Mouse (Mus musculus) adrenal gland, adult 2 months (tissue): ENCODE measurements around the gene Leng9. TPM values are rescaled to one million over a fixed set of nuclear protein-coding genes. Genes with fewer than 3 reads are reported as not detected.

Source experiments
- DNase-seq: peaks from one replicate; pipeline ENCODE4 v3.0.0; 2021
- polyA plus RNA-seq: library from polyadenylated mRNA; depleted of rRNA; stranded (reverse); fragments of >200 nt; gene quantifications from 2 replicates; pipeline ENCODE4 v1.2.3, GENCODE M21; 2012; rRNA removed
- total RNA-seq, 2 experiments: library from RNA; stranded (reverse); gene quantifications; 2 replicates each; pipeline ENCODE4 v1.2.3; 2021

Gene Leng9
- total and polyA plus RNA-seq, 3 experiments: 8.7 to 13.4 (median 9.6) TPM

DNA sequence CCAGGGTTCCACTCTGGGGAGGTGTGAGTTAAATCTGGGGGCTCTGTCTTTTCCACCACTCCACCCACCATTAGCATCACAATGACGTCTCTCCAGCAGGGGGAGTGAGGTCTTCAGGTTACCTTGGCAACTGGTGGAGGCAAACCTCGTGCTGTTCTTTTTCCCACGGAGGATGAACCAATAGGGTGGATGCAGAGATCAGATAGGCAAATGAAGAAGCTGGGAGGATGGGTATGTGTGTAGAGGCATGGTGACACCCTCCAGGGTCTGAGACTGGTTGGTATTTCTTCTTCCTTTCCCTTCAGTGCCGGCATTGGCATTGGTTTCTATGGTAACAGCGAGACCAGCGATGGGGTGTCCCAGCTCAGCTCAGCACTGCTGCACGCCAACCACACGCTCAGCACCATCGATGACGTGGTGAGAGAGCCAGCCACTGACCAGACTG, 25.8 kb downstream of the Leng9 start:
- DNase-seq: peak; percentile 41

DNA sequence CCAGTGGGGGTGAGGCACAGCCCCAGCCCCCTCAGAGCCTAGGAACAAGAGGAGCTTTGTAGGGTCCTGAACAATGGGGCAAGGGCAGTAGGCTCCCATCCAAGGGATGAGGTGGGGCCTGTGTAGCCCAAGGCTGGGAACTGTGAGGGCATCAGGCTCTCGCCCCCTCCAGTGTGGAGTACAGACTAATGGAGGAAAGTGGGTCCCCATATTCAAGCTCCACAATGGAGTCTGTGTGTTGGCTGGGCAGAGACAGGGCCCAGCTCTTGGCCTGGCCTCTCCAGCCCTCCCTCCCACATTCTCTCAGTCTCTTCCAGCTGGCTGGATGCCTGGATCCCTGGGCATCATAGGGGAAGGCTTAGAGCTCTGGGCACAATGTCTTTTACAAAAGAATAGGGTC, 26.4 kb downstream of the Leng9 start:
- DNase-seq: no peak

DNA sequence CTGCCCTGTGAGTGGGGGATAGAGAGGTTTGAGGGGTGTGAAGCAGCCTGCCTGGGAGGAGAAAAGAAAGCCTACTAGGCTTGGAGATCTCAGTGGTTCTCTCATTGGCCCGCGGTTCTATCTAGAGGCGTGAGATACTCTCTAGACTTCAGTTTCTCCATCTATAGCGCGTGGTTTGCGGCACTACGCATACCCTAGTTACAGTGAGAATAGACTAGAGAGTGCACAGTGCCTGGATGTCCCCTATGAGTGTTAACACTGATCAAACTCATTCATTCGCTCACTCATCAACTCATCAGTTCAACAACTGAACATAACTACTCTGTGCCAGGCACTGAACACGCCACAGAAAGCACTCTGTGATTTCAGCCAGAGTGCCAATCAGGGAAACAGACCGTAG, 27.4 kb downstream of the Leng9 start:
- DNase-seq: no peak

DNA sequence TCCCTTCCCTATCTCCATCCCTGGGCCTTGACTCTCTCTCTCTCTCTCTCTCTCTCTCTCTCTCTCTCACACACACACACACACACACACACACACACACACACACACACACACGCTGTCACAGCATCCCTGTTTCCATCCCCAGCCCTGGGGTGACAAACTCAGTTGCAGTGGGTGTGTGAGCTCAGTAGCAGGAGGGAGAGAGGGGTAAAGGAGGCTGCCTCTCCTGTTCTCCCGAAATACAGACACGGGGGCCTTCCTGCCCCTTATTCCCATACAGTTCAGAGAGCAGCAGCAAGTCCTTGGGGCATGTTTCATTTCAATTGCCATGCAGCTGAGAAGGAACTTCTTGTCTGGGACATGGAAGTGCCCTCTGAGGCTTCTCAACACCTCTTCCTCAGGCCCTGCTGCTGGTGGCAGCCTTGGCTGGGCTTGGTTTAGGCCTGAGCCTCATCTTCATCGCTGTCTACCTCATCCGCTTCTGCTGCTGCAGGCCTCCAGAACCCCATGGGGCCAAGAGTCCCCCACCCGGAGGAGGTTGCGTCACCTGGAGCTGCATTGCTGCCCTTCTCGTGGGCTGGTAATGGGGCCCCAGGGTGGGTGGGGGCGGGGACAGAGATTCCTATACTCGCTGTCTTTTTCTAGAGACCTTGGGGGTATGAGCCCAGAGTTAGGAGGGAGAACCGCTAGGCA, 28.0 kb downstream of the Leng9 start:
- no peak for DNase-seq

DNA sequence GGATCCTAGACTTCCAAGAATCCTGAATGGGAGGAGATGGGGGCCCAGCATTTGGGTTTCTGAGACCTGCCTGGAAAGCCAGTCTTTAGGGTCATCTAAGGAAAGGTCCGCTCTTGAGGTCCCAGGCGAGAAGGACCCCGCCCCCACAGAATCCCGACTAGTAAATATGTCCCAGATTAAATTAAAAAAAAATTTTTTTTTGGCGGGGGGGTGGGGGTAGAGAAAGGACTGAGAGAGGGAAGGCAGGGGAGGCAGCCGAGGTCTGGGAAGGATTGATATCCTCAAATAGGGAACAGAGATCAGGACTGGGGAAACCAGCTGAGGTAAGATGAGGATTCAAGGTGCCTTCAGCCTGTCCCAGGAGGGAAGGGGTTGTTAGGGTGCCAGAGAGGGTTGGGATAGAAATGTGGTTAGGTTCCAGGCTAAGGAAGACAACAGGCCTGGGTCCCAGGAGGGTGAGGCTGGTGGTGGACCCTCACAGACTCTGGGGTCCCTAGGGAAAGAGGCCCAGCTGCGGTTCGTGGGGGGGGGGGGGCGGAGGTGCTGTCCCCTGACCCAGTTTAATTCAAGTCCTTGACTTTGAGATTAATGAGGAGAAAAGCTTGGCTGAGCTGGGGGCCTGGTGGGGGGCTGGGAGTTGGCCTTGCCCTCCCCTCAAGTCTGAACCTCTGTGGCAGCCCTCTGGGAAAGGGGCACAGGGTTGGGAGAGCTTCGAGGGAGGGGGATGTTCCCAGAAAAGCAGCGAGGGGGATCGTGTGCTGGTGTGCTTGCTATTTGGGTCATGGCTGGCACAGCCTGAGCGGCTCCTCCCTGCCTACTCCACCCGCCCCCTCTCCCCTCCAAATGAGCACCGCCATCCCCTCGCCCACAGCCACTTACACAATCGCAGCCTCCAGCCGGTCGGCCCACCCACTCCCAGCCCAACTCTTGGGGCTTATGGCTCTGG, 29.9 kb downstream of the Leng9 start:
- DNase-seq: no peak

DNA sequence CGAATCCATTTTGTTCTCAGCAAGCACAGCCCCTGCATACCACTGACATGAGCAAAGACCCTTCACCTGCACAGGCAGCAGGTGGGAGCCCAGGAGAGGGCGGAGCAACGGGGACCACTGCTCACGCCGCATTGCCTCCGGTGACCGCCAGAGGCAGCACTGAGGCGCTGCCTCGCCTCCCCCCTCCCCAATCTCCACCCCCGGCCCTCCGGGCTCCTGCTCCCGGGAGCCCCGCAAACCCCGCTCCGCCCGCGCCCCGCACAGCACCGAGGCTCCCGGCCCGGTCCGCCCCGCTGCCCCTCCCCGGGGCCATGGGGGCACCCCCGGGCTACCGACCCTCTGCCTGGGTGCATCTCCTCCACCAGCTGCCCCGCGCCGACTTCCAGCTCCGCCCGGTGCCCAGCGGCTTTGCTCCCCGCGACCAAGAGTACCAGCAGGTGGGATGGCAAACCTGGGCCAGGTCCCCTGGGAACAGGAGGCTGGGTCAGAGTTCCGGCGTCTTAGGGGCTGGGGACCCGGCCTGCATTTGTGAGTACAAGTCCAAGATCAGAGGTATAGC, 30.8 kb downstream of the Leng9 start, which contains the start of gene Ttyh1:
TSS of gene Ttyh1 (plus strand) at position 65 of the 559 bp plus-strand sequence.
- no peak for DNase-seq

DNA sequence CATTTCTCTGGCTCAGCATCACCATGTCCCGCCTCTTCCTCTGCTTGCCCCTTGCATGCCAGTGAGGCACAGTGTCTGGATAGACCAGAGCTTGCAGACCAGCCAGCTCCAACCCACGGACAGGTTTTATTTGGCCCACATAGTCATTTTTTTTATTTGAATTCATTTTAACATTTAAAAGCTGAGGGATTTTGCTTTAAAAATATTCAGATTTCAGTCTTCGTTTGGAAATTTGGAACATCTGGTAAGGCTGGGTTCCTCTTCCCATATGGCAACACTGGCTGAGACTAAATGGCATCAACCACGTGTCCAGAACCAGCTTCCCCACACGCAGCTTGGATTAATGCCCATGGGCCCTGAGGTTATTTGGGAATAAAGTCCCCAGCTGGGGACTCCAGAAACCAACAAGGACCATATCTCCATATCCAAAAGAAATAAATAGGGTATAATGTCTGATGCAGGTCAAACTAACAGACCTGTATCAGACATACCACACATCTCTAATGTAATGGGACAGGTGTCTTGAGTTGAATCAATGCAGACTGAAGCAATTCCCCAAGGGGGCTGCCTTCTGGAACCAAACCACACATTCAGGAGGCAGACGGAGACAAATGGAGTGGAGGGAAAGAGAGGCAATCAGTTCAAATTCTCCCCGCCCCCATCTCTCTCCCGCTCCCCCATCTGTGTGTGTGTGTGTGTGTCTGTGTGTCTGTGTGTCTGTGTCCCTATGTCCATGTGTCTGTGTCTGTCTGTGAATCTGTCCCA, 32.9 kb downstream of the Leng9 start:
- DNase-seq: no peak

DNA sequence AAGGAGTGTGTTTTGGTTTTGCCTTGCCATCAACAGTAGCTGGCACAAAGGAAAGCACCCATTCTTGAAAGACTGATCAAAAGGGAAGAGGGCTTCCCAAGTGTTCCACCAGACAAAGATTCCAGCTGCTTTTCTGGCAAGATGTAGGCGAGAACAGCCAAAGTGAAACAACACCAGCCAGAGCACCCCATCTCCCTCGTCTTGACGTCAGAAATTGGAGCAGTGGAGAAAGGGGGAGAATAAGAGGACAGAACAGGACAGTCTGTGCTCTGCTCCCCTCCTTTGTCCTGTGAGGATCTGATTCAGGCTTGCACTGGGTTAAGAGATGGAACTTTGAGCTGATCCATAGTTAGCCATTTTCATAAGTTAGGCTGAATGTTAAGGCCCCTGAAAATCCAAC, 38.4 kb downstream of the Leng9 start:
- no peak for DNase-seq

DNA sequence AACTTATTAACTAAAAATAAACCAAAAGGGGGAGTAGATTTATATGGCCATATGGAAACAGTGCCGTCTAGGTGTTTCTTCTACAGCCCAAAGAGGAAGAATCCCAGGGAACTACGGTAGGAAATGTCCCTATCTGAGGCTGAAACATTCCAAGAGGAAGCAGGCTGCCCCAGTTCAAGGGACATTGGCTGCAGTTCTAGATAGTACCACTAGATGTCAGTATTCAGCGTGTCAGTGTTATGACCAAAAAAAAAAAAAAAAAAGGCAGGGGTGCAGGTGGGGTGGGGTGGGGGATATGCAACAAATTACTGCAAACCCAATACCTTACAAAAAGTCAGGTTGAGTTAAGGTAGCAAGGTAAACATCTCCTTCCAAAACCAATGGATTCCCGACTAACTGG, 46.8 kb downstream of the Leng9 start:
- no peak for DNase-seq

DNA sequence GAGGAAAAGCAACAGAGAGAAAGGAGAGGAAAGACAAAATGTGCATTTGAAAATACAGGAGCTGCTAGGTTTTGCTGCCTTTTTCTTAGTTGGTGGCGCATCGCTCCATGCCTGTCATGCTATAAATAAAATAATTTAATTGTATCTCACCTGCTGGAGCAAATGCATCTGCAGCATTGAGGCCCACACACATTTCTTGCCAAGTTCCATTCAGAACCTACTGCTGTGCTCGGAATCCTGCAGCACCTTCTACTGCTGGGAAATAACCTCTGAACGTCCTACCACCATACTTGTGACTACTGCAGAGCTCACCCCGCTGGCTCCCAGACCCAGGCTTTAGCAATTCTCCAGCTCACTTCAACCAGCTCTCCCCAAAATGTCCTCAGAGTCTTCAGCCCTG, 49.0 kb downstream of the Leng9 start:
- DNase-seq: no peak

DNA sequence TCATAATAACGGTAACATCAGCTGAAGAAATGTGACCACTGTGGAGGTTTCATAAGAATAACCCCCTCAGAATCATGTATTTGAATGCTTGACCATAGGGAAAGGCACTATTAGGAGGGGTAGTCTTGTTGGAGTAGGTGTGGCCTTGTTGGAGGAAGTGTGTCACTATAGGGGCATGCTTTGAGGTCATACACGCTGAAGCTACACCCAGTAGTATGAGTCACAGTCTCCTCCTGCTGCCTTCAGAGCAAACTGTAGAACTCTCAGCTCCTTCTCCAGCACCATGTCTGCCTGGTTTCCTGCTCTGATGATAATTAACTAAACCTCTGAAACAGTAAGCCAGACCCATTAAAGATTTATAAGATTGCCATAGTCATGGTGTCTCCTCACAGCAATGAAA, 51.3 kb downstream of the Leng9 start:
- no peak for DNase-seq

DNA sequence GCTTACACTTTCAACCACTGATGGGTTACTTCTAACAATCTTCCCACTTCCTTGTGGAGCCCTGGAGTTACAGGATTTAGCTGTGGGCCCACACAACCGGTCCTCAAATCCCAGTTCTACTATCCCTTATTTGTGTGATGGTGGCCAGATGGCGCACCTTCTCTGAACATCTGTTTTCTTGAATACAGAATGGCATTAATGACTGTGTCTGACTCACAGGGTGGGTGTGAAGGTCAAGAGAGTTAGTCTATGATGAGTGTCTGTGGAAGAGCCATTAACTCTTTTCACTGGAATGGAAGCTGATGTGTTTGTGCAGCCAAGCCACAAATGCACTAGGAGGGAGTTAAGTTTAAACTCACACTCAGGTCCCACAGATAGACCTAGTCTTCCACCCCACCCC, 51.9 kb downstream of the Leng9 start:
- DNase-seq: no peak

Other genes with a start within 250 kb of the Leng9 start
- gene Lilra6, start 234.9 kb downstream of the Leng9 start, total RNA-seq: under 1 TPM; 0.38 to 0.49 TPM
- gene Lilra6, start 234.9 kb downstream of the Leng9 start, polyA plus RNA-seq: 0.24 and 0.33 TPM in 2 replicates
- 1 to 10 TPM; 2.1 to 4.6 TPM for gene Lair1, start 87.2 kb downstream of the Leng9 start, total RNA-seq
- 3.0 and 3.8 TPM in 2 replicates for gene Lair1, start 87.2 kb downstream of the Leng9 start, polyA plus RNA-seq
- gene Ttyh1, start 31.0 kb downstream of the Leng9 start, total RNA-seq: 1 to 10 TPM; 1.5 to 3.4 TPM
- gene Ttyh1, start 31.0 kb downstream of the Leng9 start, polyA plus RNA-seq: 13.3 and 24.3 TPM in 2 replicates
- gene Leng8, start 13.3 kb downstream of the Leng9 start, total RNA-seq: 100 to 1,000 TPM in 1 of 2 experiments, 10 to 100 TPM in 1; 80.7 to 112 TPM
- 446 and 516 TPM in 2 replicates for gene Leng8, start 13.3 kb downstream of the Leng9 start, polyA plus RNA-seq
- 10 to 100 TPM; 26.1 to 36.9 TPM for gene Cdc42ep5, start 14.5 kb upstream of the Leng9 start, total RNA-seq
- gene Cdc42ep5, start 14.5 kb upstream of the Leng9 start, polyA plus RNA-seq: 108 and 143 TPM in 2 replicates
- 1 to 10 TPM; 3.0 to 4.7 TPM for gene Lilra5, start 87.4 kb upstream of the Leng9 start, total RNA-seq
- gene Lilra5, start 87.4 kb upstream of the Leng9 start, polyA plus RNA-seq: 0.39 and 0.49 TPM in 2 replicates
- under 1 TPM; 0.20 to 0.45 TPM for gene Ncr1, start 187.3 kb upstream of the Leng9 start, total RNA-seq
- not detected in 2 replicates for gene Ncr1, start 187.3 kb upstream of the Leng9 start, polyA plus RNA-seq
- gene Gp6, start 247.4 kb upstream of the Leng9 start, total RNA-seq: under 1 TPM in 1 of 2 experiments, not detected in 1; 0.40 TPM
- gene Gp6, start 247.4 kb upstream of the Leng9 start, polyA plus RNA-seq: not detected in 2 replicates